Mouse (Mus musculus) liver, embryonic 13.5 days (tissue): ENCODE data around the gene Cabp7. TPM values are rescaled to one million over a fixed set of nuclear protein-coding genes. Genes with fewer than 3 reads are reported as not detected.

Source experiments
- ATAC-seq: fragments of 200-750 bp; cut with Nextera tagmentation; 2 replicates; pipeline ENCODE4 v1.8.0; 2017; ENCODE audit warnings: low read depth, mild to moderate bottlenecking, moderate number of reproducible peaks, moderate library complexity
- DNase-seq: peaks from one replicate; pipeline ENCODE4 v3.0.0; 2022
- H3K27ac ChIP-seq: fragments of 300-500 bp; sonication (generic); 2 replicates; pipeline ENCODE4 v1.5.1; 2015; ENCODE audit warnings: moderate library complexity, mild to moderate bottlenecking, inconsistent platforms
- H3K27me3 ChIP-seq: fragments of 300-500 bp; sonication (generic); 2 replicates; pipeline ENCODE4 v1.6.1; 2015; ENCODE audit warnings: mild to moderate bottlenecking, inconsistent platforms
- H3K36me3 ChIP-seq: fragments of 300-500 bp; sonication (generic); 2 replicates; pipeline ENCODE4 v1.6.1; 2015; ENCODE audit warnings: mild to moderate bottlenecking, inconsistent platforms
- H3K4me1 ChIP-seq: fragments of 300-500 bp; sonication (generic); replicated peaks from 2 replicates; pipeline ENCODE4 v1.6.1; 2015; ENCODE audit warnings: inconsistent platforms
- H3K4me2 ChIP-seq: fragments of 300-500 bp; sonication (generic); 2 replicates; pipeline ENCODE4 v1.6.1; 2015; ENCODE audit warnings: inconsistent platforms, mild to moderate bottlenecking, moderate library complexity
- H3K4me3 ChIP-seq: fragments of 300-500 bp; sonication (generic); replicated peaks from 2 replicates; pipeline ENCODE4 v1.5.1; 2015; ENCODE audit warnings: mild to moderate bottlenecking, inconsistent platforms
- H3K9ac ChIP-seq: fragments of 300-500 bp; sonication (generic); 2 replicates; pipeline ENCODE4 v1.6.1; 2015; ENCODE audit warnings: mild to moderate bottlenecking, inconsistent platforms
- H3K9me3 ChIP-seq: fragments of 300-500 bp; sonication (generic); replicated peaks from 2 replicates; pipeline ENCODE4 v1.6.1; 2016; ENCODE audit warnings: inconsistent platforms
- WGBS: fragments of 180-500 bp; shearing (Covaris S2); methylation state at CpG from one replicate; pipeline ENCODE4 v1.1.7; 2015; ENCODE audit not compliant: insufficient replicate concordance; 5-methylcytosine and 5-hydroxymethylcytosine counted together
- polyA plus RNA-seq: library from polyadenylated mRNA; unstranded; fragments of >200 nt; fragmentation: Nextera tagmentation; extraction: Ambion mirVana; gene quantifications from 2 replicates; pipeline ENCODE4 v1.2.1, GENCODE M21; 2015

The Cabp7 gene
- polyA plus RNA-seq, 1 experiment from 2014 or later = not detected

- no peak overlapping the region for H3K27ac ChIP-seq
- no peak overlapping the region for H3K9ac ChIP-seq
- 4% methylated on average over 12 of the region's 12 CpGs for WGBS
Observed at GRCm38 (mm10) chr11:4747285-4747684, 707 bp upstream of the Cabp7 start.

DNA sequence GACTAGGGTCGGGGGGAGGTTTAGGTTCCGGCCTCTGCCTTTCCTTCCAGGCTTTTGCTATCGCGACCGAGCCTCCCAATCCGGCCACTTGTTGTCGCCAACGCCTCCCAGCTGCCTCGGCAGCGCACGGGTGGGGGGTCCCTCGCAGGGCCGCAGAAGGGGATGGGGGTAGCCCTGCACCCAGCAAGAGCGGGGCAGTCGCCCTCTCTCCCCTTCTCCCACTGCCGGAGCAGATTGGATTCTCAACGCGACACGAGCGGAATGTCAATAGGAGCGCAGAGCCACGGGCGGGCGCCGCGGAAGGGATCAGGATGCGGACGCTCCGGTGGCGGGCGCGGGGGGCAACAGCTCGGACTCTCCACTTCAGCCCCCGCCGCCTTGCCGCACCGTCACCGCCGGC is 609 bp downstream of the Cabp7 start:
- Histone ChIP-seq H3K27me3 (peaks cover 93% of the 10 kb centered on the region), H3K4me3 (peak overlapping the region; percentile 48), H3K4me2 (peak overlapping the region; percentile 62), H3K36me3 (no peaks in the 10 kb centered on the region), H3K9me3 (no peaks in the 10 kb centered on the region), H3K4me1 (peaks cover 7% of the 10 kb centered on the region), H3K9ac (no peak overlapping the region), H3K27ac (no peak overlapping the region)
- no peak for ATAC-seq
- DNase-seq = no peak
- WGBS = 3% methylated on average over 39 of the region's 39 CpGs

More at GRCm38 (mm10) chr11:4747285-4747684, 707 bp upstream of the Cabp7 start:
- peak overlapping the region; percentile 48 for H3K4me3 ChIP-seq
- ATAC-seq (no peak), DNase-seq (no peak)
- H3K9me3 ChIP-seq = no peaks in the 10 kb centered on the region
- peak overlapping the region; percentile 62 for H3K4me2 ChIP-seq
- peaks cover 96% of the 10 kb centered on the region for H3K27me3 ChIP-seq
- H3K4me1 ChIP-seq = peaks cover 7% of the 10 kb centered on the region
- no peaks in the 10 kb centered on the region for H3K36me3 ChIP-seq

GRCm38 (mm10) chr11:4744691-4745090 is 1.9 kb downstream of the Cabp7 start:
- no peaks in the 10 kb centered on the region for H3K9me3 ChIP-seq
- no peak overlapping the region for H3K9ac ChIP-seq
- H3K27me3 ChIP-seq = peaks cover 80% of the 10 kb centered on the region
- DNase-seq = no peak
- 60% methylated on average over 6 of the region's 6 CpGs for WGBS
- ATAC-seq = no peak
- no peak overlapping the region for H3K27ac ChIP-seq
- no peaks in the 10 kb centered on the region for H3K36me3 ChIP-seq
- no peak overlapping the region for H3K4me3 ChIP-seq
- peaks cover 12% of the 10 kb centered on the region for H3K4me1 ChIP-seq
- H3K4me2 ChIP-seq = no peak overlapping the region

GRCm38 (mm10) chr11:4740785-4741184 is 5.8 kb downstream of the Cabp7 start:
- no peak for DNase-seq
- no peak overlapping the region for H3K27ac ChIP-seq
- H3K4me1 ChIP-seq = peaks cover 5% of the 10 kb centered on the region; the same call in 1 of the 2 replicates
- H3K27me3 ChIP-seq = peaks cover 41% of the 10 kb centered on the region
- H3K36me3 ChIP-seq = no peaks in the 10 kb centered on the region
- 37% methylated on average over 5 of the region's 5 CpGs for WGBS
- no peaks in the 10 kb centered on the region for H3K9me3 ChIP-seq
- H3K4me3 ChIP-seq = no peak overlapping the region
- H3K4me2 ChIP-seq = no peak overlapping the region
- no peak overlapping the region for H3K9ac ChIP-seq
- ATAC-seq = peak; percentile 55

- no peaks in the 10 kb centered on the region for H3K9me3 ChIP-seq
- H3K27me3 ChIP-seq = peaks cover 20% of the 10 kb centered on the region
- H3K9ac ChIP-seq = no peak overlapping the region
- H3K4me2 ChIP-seq = no peak overlapping the region
- no peaks in the 10 kb centered on the region for H3K36me3 ChIP-seq
- DNase-seq (no peak), ATAC-seq (no peak)
- peaks cover 5% of the 10 kb centered on the region; the same call in 1 of the 2 replicates for H3K4me1 ChIP-seq
- H3K4me3 ChIP-seq = no peak overlapping the region
- 79% methylated on average over 16 of the region's 16 CpGs for WGBS
- no peak overlapping the region for H3K27ac ChIP-seq
Observed at GRCm38 (mm10) chr11:4738719-4739118, 7.9 kb downstream of the Cabp7 start.

GRCm38 (mm10) chr11:4737682-4738081 is 8.9 kb downstream of the Cabp7 start:
- H3K9me3 ChIP-seq = no peaks in the 10 kb centered on the region
- no peak overlapping the region for H3K9ac ChIP-seq
- DNase-seq (no peak), ATAC-seq (no peak)
- no peak overlapping the region for H3K4me3 ChIP-seq
- H3K27ac ChIP-seq = no peak overlapping the region
- H3K27me3 ChIP-seq = peaks cover 10% of the 10 kb centered on the region
- peaks cover 5% of the 10 kb centered on the region; the same call in 1 of the 2 replicates for H3K4me1 ChIP-seq
- H3K36me3 ChIP-seq = no peaks in the 10 kb centered on the region
- WGBS = 81% methylated on average over 10 of the region's 10 CpGs
- no peak overlapping the region for H3K4me2 ChIP-seq

GRCm38 (mm10) chr11:4736355-4736754 is 10.2 kb downstream of the Cabp7 start:
- Histone ChIP-seq H3K9ac (no peak overlapping the region), H3K4me1 (peaks cover 5% of the 10 kb centered on the region; the same call in 1 of the 2 replicates), H3K27me3 (no peaks in the 10 kb centered on the region), H3K4me2 (no peak overlapping the region), H3K9me3 (no peaks in the 10 kb centered on the region), H3K4me3 (no peak overlapping the region), H3K36me3 (no peaks in the 10 kb centered on the region), H3K27ac (no peak overlapping the region)
- ATAC-seq = no peak
- no peak for DNase-seq
- WGBS = 56% methylated on average over 6 of the region's 6 CpGs

GRCm38 (mm10) chr11:4734179-4734578 is 12.4 kb downstream of the Cabp7 start:
- H3K4me3 ChIP-seq = no peak overlapping the region
- no peaks in the 10 kb centered on the region for H3K36me3 ChIP-seq
- 43% methylated on average over 12 of the region's 12 CpGs for WGBS
- no peak overlapping the region for H3K9ac ChIP-seq
- no peaks in the 10 kb centered on the region for H3K4me1 ChIP-seq
- no peaks in the 10 kb centered on the region for H3K27me3 ChIP-seq
- no peak overlapping the region for H3K27ac ChIP-seq
- DNase-seq = no peak
- no peak overlapping the region for H3K4me2 ChIP-seq
- H3K9me3 ChIP-seq = no peaks in the 10 kb centered on the region
- ATAC-seq = no peak

GRCm38 (mm10) chr11:4731781-4732180 is 14.8 kb downstream of the Cabp7 start:
- Histone ChIP-seq H3K27me3 (no peaks in the 10 kb centered on the region), H3K36me3 (no peaks in the 10 kb centered on the region), H3K4me1 (no peaks in the 10 kb centered on the region), H3K4me2 (no peak overlapping the region), H3K4me3 (no peak overlapping the region), H3K9me3 (no peaks in the 10 kb centered on the region), H3K27ac (no peak overlapping the region), H3K9ac (no peak overlapping the region)
- ATAC-seq = no peak
- DNase-seq = no peak
- 80% methylated on average over 7 of the region's 7 CpGs for WGBS

DNA sequence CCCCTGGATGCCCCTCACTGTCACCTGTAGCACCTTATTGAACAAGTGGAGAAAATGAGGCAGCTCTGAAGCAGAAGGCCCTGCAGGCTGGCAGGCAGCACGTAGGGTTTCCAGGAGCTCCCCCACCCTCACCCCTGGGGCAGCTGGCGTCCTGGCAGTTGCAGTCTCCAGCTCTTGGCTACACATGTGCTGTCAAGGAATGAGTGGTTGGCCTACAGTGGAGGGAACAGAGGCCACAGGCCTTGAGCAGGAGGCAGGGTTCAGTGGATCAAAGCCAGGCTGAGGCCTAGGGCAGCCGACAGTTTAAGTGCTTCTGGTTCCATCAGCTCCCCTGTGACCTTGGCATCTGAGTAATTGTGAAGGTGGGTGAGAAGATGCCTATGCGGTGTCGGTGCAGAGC is 15.7 kb downstream of the Cabp7 start:
- no peak overlapping the region for H3K9ac ChIP-seq
- H3K9me3 ChIP-seq = no peaks in the 10 kb centered on the region
- H3K27me3 ChIP-seq = no peaks in the 10 kb centered on the region
- no peak overlapping the region for H3K27ac ChIP-seq
- no peak for DNase-seq
- no peaks in the 10 kb centered on the region for H3K4me1 ChIP-seq
- no peaks in the 10 kb centered on the region for H3K36me3 ChIP-seq
- no peak overlapping the region for H3K4me2 ChIP-seq
- H3K4me3 ChIP-seq = no peak overlapping the region
- ATAC-seq = no peak
- WGBS = 70% methylated on average over 5 of the region's 5 CpGs

DNA sequence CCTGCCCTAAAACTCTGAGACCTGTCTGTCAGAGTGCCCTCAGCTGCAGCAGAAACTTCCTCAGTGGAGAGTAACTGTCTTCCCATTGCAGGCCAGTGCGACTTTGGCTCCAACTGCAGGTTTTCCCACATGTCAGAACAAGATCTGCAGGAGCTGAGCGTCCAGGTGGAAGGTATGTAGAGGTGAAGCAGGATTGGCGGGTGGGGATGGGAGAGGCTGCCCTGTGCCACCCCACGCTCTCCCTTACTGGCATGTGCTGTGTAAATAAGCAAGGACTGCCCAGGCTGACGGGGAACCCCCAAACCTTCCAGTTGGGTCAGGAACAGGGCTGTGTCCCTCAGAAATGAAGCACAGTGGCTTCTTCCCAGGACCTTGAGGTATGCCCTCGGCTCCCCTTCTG is 16.5 kb downstream of the Cabp7 start:
- Histone ChIP-seq H3K4me2 (no peak overlapping the region), H3K36me3 (no peaks in the 10 kb centered on the region), H3K27ac (no peak overlapping the region), H3K4me1 (no peaks in the 10 kb centered on the region), H3K27me3 (no peaks in the 10 kb centered on the region), H3K4me3 (no peak overlapping the region), H3K9me3 (no peaks in the 10 kb centered on the region), H3K9ac (no peak overlapping the region)
- DNase-seq = no peak
- no peak for ATAC-seq
- 72% methylated on average over 6 of the region's 6 CpGs for WGBS

GRCm38 (mm10) chr11:4729603-4730002 is 17.0 kb downstream of the Cabp7 start:
- Histone ChIP-seq H3K9me3 (no peaks in the 10 kb centered on the region), H3K4me3 (no peak overlapping the region), H3K27ac (no peak overlapping the region), H3K36me3 (0 out of 2 replicates have a peak, but pooled peaks cover under 1% of the 10 kb centered on the region), H3K4me1 (no peaks in the 10 kb centered on the region), H3K27me3 (no peaks in the 10 kb centered on the region), H3K9ac (no peak overlapping the region), H3K4me2 (no peak overlapping the region)
- DNase-seq = no peak
- peak; percentile 11; the same call in 1 of the 2 replicates for ATAC-seq
- WGBS = 52% methylated on average over 12 of the region's 12 CpGs
